Mouse (Mus musculus): Measurements from ENCODE around the gene Lce1e. TPM values are rescaled to one million over a fixed set of nuclear protein-coding genes. Genes with fewer than 3 reads are reported as not detected.
"Not testable (repeated sequence)": the region's sequence is repeated elsewhere in the genome, so short reads cannot be mapped to it uniquely, and the experiment has no call there.

The Lce1e gene
- total and polyA plus RNA-seq, 2 experiments: not detected

DNA sequence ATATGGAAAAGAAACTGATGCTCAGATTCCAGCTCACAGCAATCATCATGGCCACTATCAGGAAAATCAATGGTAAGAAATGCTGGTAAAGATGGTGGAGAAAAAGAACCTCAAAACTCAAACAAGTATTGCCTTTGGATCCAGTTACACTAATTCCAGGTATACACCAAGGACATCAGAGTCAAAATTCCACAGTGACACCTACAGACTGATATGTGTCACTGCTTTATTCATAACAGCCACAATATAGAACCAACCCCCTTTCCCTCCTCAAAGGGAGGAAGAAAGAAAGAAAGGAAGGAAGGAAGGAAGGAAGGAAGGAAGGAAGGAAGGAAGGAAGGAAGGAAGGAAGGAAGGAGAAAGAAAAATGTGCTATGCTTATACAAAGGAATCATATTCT is 6.2 kb upstream of the Lce1e start:
- Histone ChIP-seq H3K4me3 (ENCODE audit: insufficient read depth, low read depth, low read length) (no peak overlapping the region), H3K4me1 (ENCODE audit: control insufficient read depth, insufficient read depth, low read length) (no peaks in the 10 kb centered on the region), H3K27ac (replicated peaks; ENCODE audit: insufficient read depth, low read depth, low read length) (no peak overlapping the region), H3K9ac (ENCODE audit: low read depth, low read length) (no peak overlapping the region), H3K79me2 (ENCODE audit: control insufficient read depth, insufficient read depth, low read length) (no peaks in the 10 kb centered on the region), H3K27me3 (ENCODE audit: control insufficient read depth, insufficient read depth, low read length) (no peaks in the 10 kb centered on the region), H3K36me3 (ENCODE audit: control insufficient read depth, insufficient read depth, low read length) (no peaks in the 10 kb centered on the region)
- DNase-seq (ENCODE audit: extremely low read depth, low read depth, low spot score): no peak
- TF ChIP-seq CTCF (IDR thresholded peaks at IDR 0.05; ENCODE audit: low read depth, low read length): no peak
- no peak for TF ChIP-seq POLR2A (IDR thresholded peaks at IDR 0.05; ENCODE audit: extremely low read depth, insufficient read depth, low read length)

DNA sequence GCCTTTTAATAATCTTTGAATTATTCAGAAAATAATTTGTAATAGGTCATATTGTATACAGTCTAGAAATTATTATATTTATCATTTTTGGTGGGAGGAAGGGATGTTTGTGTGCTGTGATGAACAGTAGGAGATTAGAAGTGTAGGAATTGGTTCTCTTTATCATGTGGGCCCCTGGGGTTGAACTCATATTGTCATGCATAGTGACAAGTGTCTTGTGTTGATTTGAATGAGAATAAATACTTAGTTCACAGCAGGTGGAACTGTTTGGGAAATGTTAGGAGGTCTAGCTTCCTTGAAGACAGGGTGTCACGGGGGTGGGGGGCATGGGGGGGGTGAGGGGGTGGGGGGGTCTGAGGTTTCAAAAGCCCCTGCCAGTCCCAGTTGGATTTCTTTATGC is 14.3 kb downstream of the Lce1e start:
- H3K4me3 ChIP-seq (ENCODE audit: insufficient read depth, low read depth, low read length): no peak overlapping the region

DNA sequence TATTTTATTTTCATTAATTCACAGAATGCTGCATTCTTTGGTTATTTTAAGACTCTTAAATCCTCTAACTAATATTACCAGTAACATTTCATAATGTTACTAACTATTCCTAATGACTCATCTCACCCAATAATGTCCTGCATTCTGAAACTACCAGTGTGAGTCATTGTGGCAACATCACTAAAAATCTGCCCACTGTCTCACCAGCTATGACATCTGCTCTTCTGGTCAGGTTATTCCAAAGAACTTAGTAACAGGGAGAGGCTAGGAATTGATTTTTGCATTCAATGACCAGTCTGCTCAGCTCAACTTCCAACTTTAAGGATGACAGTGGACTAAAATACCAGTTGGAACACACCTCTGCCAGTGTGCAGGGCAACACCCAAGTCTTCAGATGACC is 17.2 kb downstream of the Lce1e start:
- Histone ChIP-seq H3K9ac (ENCODE audit: low read depth, low read length) (no peak overlapping the region), H3K4me3 (ENCODE audit: insufficient read depth, low read depth, low read length) (no peak overlapping the region), H3K27me3 (ENCODE audit: control insufficient read depth, insufficient read depth, low read length) (no peaks in the 10 kb centered on the region), H3K4me1 (ENCODE audit: control insufficient read depth, insufficient read depth, low read length) (no peaks in the 10 kb centered on the region), H3K36me3 (ENCODE audit: control insufficient read depth, insufficient read depth, low read length) (no peaks in the 10 kb centered on the region), H3K79me2 (ENCODE audit: control insufficient read depth, insufficient read depth, low read length) (no peaks in the 10 kb centered on the region), H3K27ac (replicated peaks; ENCODE audit: insufficient read depth, low read depth, low read length) (no peak overlapping the region)
- TF ChIP-seq POLR2A (IDR thresholded peaks at IDR 0.05; ENCODE audit: extremely low read depth, insufficient read depth, low read length) (no peak), CTCF (IDR thresholded peaks at IDR 0.05; ENCODE audit: low read depth, low read length) (no peak)
- DNase-seq (ENCODE audit: extremely low read depth, low read depth, low spot score): no peak

More for the DNA sequence above, 14.3 kb downstream of the Lce1e start:
- 17% methylated on average over 1 of the region's 1 CpGs for WGBS
- TF ChIP-seq CTCF (IDR thresholded peaks at IDR 0.05; ENCODE audit: low read depth, low read length): no peak
- TF ChIP-seq POLR2A (IDR thresholded peaks at IDR 0.05; ENCODE audit: extremely low read depth, insufficient read depth, low read length): no peak
- no peaks in the 10 kb centered on the region for H3K79me2 ChIP-seq (ENCODE audit: control insufficient read depth, insufficient read depth, low read length)
- H3K9ac ChIP-seq (ENCODE audit: low read depth, low read length): no peak overlapping the region
- no peaks in the 10 kb centered on the region for H3K4me1 ChIP-seq (ENCODE audit: control insufficient read depth, insufficient read depth, low read length)
- DNase-seq (ENCODE audit: extremely low read depth, low read depth, low spot score): no peak
- no peak overlapping the region for H3K27ac ChIP-seq (replicated peaks; ENCODE audit: insufficient read depth, low read depth, low read length)
- no peaks in the 10 kb centered on the region for H3K27me3 ChIP-seq (ENCODE audit: control insufficient read depth, insufficient read depth, low read length)
- no peaks in the 10 kb centered on the region for H3K36me3 ChIP-seq (ENCODE audit: control insufficient read depth, insufficient read depth, low read length)

DNA sequence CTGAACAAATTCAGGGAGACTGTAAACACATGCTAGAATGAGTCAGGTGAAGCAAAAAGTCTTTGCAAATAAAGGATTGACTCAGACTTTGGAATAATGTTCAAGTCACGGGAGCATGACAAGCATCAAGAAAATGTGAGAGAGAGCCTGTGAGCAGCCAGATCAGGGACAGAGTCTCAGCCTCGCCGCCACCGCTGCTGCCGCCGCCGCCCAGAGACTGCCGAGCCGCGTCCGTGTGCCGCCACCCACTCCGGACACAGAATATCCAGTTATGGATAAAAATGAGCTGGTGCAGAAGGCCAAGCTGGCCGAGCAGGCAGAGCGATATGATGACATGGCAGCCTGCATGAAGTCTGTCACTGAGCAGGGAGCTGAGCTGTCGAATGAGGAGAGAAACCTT is 19.7 kb downstream of the Lce1e start:
- not testable (repeated sequence) for H3K27me3 ChIP-seq (ENCODE audit: control insufficient read depth, insufficient read depth, low read length); H3K4me1 ChIP-seq (ENCODE audit: control insufficient read depth, insufficient read depth, low read length); H3K79me2 ChIP-seq (ENCODE audit: control insufficient read depth, insufficient read depth, low read length); DNase-seq (ENCODE audit: extremely low read depth, low read depth, low spot score); H3K36me3 ChIP-seq (ENCODE audit: control insufficient read depth, insufficient read depth, low read length); H3K4me3 ChIP-seq (ENCODE audit: insufficient read depth, low read depth, low read length); H3K27ac ChIP-seq (replicated peaks; ENCODE audit: insufficient read depth, low read depth, low read length); H3K9ac ChIP-seq (ENCODE audit: low read depth, low read length)
- WGBS: 61% methylated on average over 16 of the region's 16 CpGs

DNA sequence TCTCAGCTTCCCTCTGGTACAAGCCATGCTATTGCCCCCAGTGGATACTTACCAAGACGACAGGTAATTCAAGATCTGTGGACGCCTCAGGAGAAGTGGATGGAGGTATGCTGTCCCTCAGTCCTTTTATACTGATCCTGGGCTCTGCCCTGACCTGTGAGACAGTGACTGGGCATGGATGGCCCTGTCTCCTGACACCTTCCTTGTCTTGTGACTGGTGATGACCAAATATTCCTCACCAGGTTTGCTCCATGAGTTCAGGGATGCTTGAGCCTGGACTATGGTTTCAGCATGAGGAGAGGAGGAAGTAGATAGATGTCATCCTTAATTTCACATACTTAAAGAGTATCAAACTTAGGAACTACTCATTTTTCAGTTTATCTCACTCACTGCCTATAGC is 21.8 kb downstream of the Lce1e start, which contains the start of gene Lce1d:
Gene Lce1d (minus strand): TSS at position 101 of the 400 bp plus-strand sequence.
- Histone ChIP-seq H3K4me1 (ENCODE audit: control insufficient read depth, insufficient read depth, low read length) (no peaks in the 10 kb centered on the region), H3K27me3 (ENCODE audit: control insufficient read depth, insufficient read depth, low read length) (no peaks in the 10 kb centered on the region), H3K4me3 (ENCODE audit: insufficient read depth, low read depth, low read length) (no peak within 1 kb of the TSS), H3K79me2 (ENCODE audit: control insufficient read depth, insufficient read depth, low read length) (no peaks in the 10 kb centered on the region), H3K36me3 (ENCODE audit: control insufficient read depth, insufficient read depth, low read length) (no peaks in the 10 kb centered on the region), H3K27ac (replicated peaks; ENCODE audit: insufficient read depth, low read depth, low read length) (no peak within 1 kb of the TSS), H3K9ac (ENCODE audit: low read depth, low read length) (no peak within 1 kb of the TSS)
- WGBS: 50% methylated on average over 2 of the region's 2 CpGs
- no peak for TF ChIP-seq CTCF (IDR thresholded peaks at IDR 0.05; ENCODE audit: low read depth, low read length)
- no peak for TF ChIP-seq POLR2A (IDR thresholded peaks at IDR 0.05; ENCODE audit: extremely low read depth, insufficient read depth, low read length)
- no peak for DNase-seq (ENCODE audit: extremely low read depth, low read depth, low spot score)

DNA sequence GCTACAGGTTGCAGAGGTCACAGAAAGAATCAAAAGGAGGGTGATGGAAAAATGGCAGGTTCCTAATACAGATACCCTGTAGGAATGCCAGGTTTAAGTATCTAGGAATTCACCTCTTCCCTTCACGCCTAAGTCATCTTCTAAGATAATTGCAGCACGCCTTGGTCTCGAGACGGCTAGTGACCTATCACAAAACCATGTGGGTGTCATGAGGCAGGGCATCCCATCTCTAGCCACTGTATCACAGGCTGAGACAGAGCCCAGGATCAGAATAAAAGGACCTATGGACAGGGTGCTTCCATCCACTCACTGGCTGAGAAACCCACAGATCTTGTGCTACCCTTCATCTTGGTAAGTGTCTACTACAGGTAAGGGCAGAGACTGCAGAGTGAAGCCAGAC is 29.9 kb downstream of the Lce1e start, which contains the start of gene Lce1c:
Gene Lce1c (plus strand): TSS at position 301 of the 400 bp plus-strand sequence.
- Histone ChIP-seq H3K4me1 (ENCODE audit: control insufficient read depth, insufficient read depth, low read length) (no peaks in the 10 kb centered on the region), H3K9ac (ENCODE audit: low read depth, low read length) (no peak within 1 kb of the TSS), H3K27ac (replicated peaks; ENCODE audit: insufficient read depth, low read depth, low read length) (no peak within 1 kb of the TSS), H3K79me2 (ENCODE audit: control insufficient read depth, insufficient read depth, low read length) (no peaks in the 10 kb centered on the region), H3K36me3 (ENCODE audit: control insufficient read depth, insufficient read depth, low read length) (no peaks in the 10 kb centered on the region), H3K27me3 (ENCODE audit: control insufficient read depth, insufficient read depth, low read length) (no peaks in the 10 kb centered on the region), H3K4me3 (ENCODE audit: insufficient read depth, low read depth, low read length) (no peak within 1 kb of the TSS)
- 75% methylated on average over 4 of the region's 4 CpGs for WGBS
- TF ChIP-seq CTCF (IDR thresholded peaks at IDR 0.05; ENCODE audit: low read depth, low read length) (no peak), POLR2A (IDR thresholded peaks at IDR 0.05; ENCODE audit: extremely low read depth, insufficient read depth, low read length) (no peak)
- no peak for DNase-seq (ENCODE audit: extremely low read depth, low read depth, low spot score)
